10 mouse cellular contexts compared by ENCODE assay signal in genomic region chr2:34770049-34770448, GRCm38 (mm10). TPM values are rescaled to one million over a fixed set of nuclear protein-coding genes. Genes with fewer than 3 reads are reported as not detected.
DNase-seq lines count a peak whose midpoint lies in the region; ATAC-seq and TF ChIP-seq lines count a peak whose summit lies in the region.
"Had no signal": no experiment of that assay in that cellular context is flagged by ENCODE, and none has a peak within 500 bp of the region (broad histone marks: within the 10 kb centered on the region; RNA-seq: fewer than 3 reads in every experiment).

No protein-coding gene starts in this region.

- H3K9ac ChIP-seq in heart, embryonic 11.5 days (ENCODE audit: low read depth, low read length), result no peak overlapping the region; the same call in 1 of the 2 replicates
- H3K9ac ChIP-seq in liver, embryonic 13.5 days, result peak overlapping the region; percentile 92

- peaks cover 18% of the 10 kb centered on the region for H3K36me3 ChIP-seq in heart, embryonic 11.5 days (ENCODE audit: control insufficient read depth, insufficient read depth, low read length)
- H3K36me3 ChIP-seq in testis, adult 2 months (ENCODE audit: control insufficient read depth, insufficient read depth, low read length), result peaks cover 4% of the 10 kb centered on the region
- H3K36me3 ChIP-seq in liver, embryonic 13.5 days, result peaks cover 30% of the 10 kb centered on the region

- no peak for DNase-seq in heart, postnatal 4 days
- DNase-seq in testis, postnatal 10 days (ENCODE audit: low spot score), result no peak
- no peak for DNase-seq in liver, embryonic 13.5 days
- no peak for DNase-seq in right cerebral cortex, adult 2 months (ENCODE audit: low spot score in 2 of 2)
- DNase-seq in frontal cortex, postnatal 25 days (ENCODE audit: low spot score in 2 of 2), result no peak
- no peak for DNase-seq in kidney, adult 18-20 months
- DNase-seq: heart, adult 18-20 months had no signal

- 88% methylated on average over 2 of the region's 2 CpGs for WGBS in heart, embryonic 11.5 days (ENCODE audit: insufficient replicate concordance)
- WGBS in liver, embryonic 13.5 days (ENCODE audit: insufficient replicate concordance), result 75% methylated on average over 2 of the region's 2 CpGs

- peaks cover 21% of the 10 kb centered on the region for H3K4me1 ChIP-seq in heart, embryonic 11.5 days (ENCODE audit: control insufficient read depth, insufficient read depth, low read length)
- H3K4me1 ChIP-seq in testis, adult 2 months (ENCODE audit: control insufficient read depth, insufficient read depth, low read length), result peaks cover 2% of the 10 kb centered on the region; the same call in 1 of the 2 replicates
- H3K4me1 ChIP-seq in liver, embryonic 13.5 days (replicated peaks), result peaks cover 34% of the 10 kb centered on the region

- no peaks in the 10 kb centered on the region for H3K9me3 ChIP-seq in heart, embryonic 11.5 days (replicated peaks; ENCODE audit: control insufficient read depth, low read length)
- no peaks in the 10 kb centered on the region; the same call in 1 of the 2 replicates for H3K9me3 ChIP-seq in liver, embryonic 13.5 days (replicated peaks)
- H3K9me3 ChIP-seq: G1E had no signal

- no peak for TF ChIP-seq POLR2A in testis, adult 2 months (IDR thresholded peaks at IDR 0.05; ENCODE audit: control insufficient read depth, low read depth, low read length)

- H3K4me3 ChIP-seq in heart, embryonic 11.5 days (ENCODE audit: low read depth, low read length), result no peak overlapping the region
- peak overlapping the region; percentile 71 for H3K4me3 ChIP-seq in testis, adult 2 months (ENCODE audit: control insufficient read depth, low read depth, low read length)
- H3K4me3 ChIP-seq in liver, embryonic 13.5 days (replicated peaks), result peak overlapping the region; percentile 88

- no peaks in the 10 kb centered on the region for H3K27me3 ChIP-seq in heart, embryonic 11.5 days (ENCODE audit: control insufficient read depth, insufficient read depth, low read length)
- H3K27me3 ChIP-seq in testis, adult 2 months (ENCODE audit: control insufficient read depth, insufficient read depth, low read length), result no peaks in the 10 kb centered on the region
- no peaks in the 10 kb centered on the region for H3K27me3 ChIP-seq in liver, embryonic 13.5 days

- H3K27ac ChIP-seq in heart, embryonic 11.5 days (ENCODE audit: low read depth, low read length), result no peak overlapping the region
- no peak overlapping the region for H3K27ac ChIP-seq in testis, adult 2 months (ENCODE audit: control insufficient read depth, insufficient read depth, low read depth, low read length)
- H3K27ac ChIP-seq in liver, embryonic 13.5 days, result peak overlapping the region; percentile 91

- TF ChIP-seq CTCF in testis, adult 2 months (IDR thresholded peaks at IDR 0.05; ENCODE audit: control insufficient read depth, insufficient read depth, insufficient replicate concordance, low read depth, low read length), result no peak

- no peak for ATAC-seq in heart, embryonic 11.5 days (replicated peaks; ENCODE audit: insufficient number of reproducible peaks, low FRiP score, low TSS enrichment)
- no peak for ATAC-seq in liver, embryonic 13.5 days (ENCODE audit: low read depth)

- H3K4me2 ChIP-seq in heart, embryonic 11.5 days, result peak overlapping the region; percentile 74; the same call in 1 of the 2 replicates
- peak overlapping the region; percentile 76 for H3K4me2 ChIP-seq in liver, embryonic 13.5 days

RNA-seq across cellular contexts. Expression of gene Hspa5, which starts 1.7 kb away (rescaled TPM):
- 931 and 1,133 TPM in 2 replicates for polyA plus RNA-seq in heart, embryonic 11.5 days (2014; fragmentation: Nextera tagmentation; extraction: Ambion mirVana)
- 100 to 1,000 TPM; 417 to 448 TPM for total RNA-seq in heart, postnatal 4 days (2021)
- polyA plus RNA-seq in testis, adult 2 months (2012; rRNA removed), result 587 and 750 TPM in 2 replicates
- 533 and 680 TPM in 2 replicates for polyA plus RNA-seq in liver, embryonic 13.5 days (2015; fragmentation: Nextera tagmentation; extraction: Ambion mirVana)

RNA-seq across cellular contexts. Expression of gene Gapvd1, which starts 15.0 kb away (rescaled TPM):
- polyA plus RNA-seq in heart, embryonic 11.5 days (2014; fragmentation: Nextera tagmentation; extraction: Ambion mirVana), result 65.0 and 70.8 TPM in 2 replicates
- 10 to 100 TPM; 53.5 to 59.8 TPM for total RNA-seq in heart, postnatal 4 days (2021)
- polyA plus RNA-seq in testis, adult 2 months (2012; rRNA removed), result 19.0 and 19.2 TPM in 2 replicates
- 75.0 and 86.9 TPM in 2 replicates for polyA plus RNA-seq in liver, embryonic 13.5 days (2015; fragmentation: Nextera tagmentation; extraction: Ambion mirVana)

RNA-seq across cellular contexts. Expression of gene Rabepk, which starts 29.7 kb away (rescaled TPM):
- 29.2 and 29.7 TPM in 2 replicates for polyA plus RNA-seq in heart, embryonic 11.5 days (2014; fragmentation: Nextera tagmentation; extraction: Ambion mirVana)
- total RNA-seq in heart, postnatal 4 days (2021), result 10 to 100 TPM; 16.2 to 18.4 TPM
- 431 and 458 TPM in 2 replicates for polyA plus RNA-seq in testis, adult 2 months (2012; rRNA removed)
- polyA plus RNA-seq in liver, embryonic 13.5 days (2015; fragmentation: Nextera tagmentation; extraction: Ambion mirVana), result 30.6 and 31.1 TPM in 2 replicates

RNA-seq across cellular contexts. Expression of gene Fbxw2, which starts 56.1 kb away (rescaled TPM):
- polyA plus RNA-seq in heart, embryonic 11.5 days (2014; fragmentation: Nextera tagmentation; extraction: Ambion mirVana), result 46.9 and 61.2 TPM in 2 replicates
- 10 to 100 TPM; 56.9 to 61.8 TPM for total RNA-seq in heart, postnatal 4 days (2021)
- polyA plus RNA-seq in testis, adult 2 months (2012; rRNA removed), result 13.0 and 14.9 TPM in 2 replicates
- 57.7 and 61.5 TPM in 2 replicates for polyA plus RNA-seq in liver, embryonic 13.5 days (2015; fragmentation: Nextera tagmentation; extraction: Ambion mirVana)

Comparison
In these comparisons a context has a peak if more than half of its experiments do, and no peak if none do; other contexts are left out.
1. RNA of gene Rabepk, which starts 29.7 kb away (polyA plus RNA-seq): 431 to 458 TPM in testis, adult 2 months; 30.6 to 31.1 TPM in liver, embryonic 13.5 days and 29.2 to 29.7 TPM in heart, embryonic 11.5 days; every median in the first group is over 10 times any median in the second.